Mouse (Mus musculus): ENCODE results near the gene Rangrf.
"Not testable (repeated sequence)": the region's sequence is repeated elsewhere in the genome, so short reads cannot be mapped to it uniquely, and the experiment has no call there.

The Rangrf gene

GRCm38 (mm10) chr11:68975085-68975484, at the start of gene Rangrf:
Rangrf (minus strand) TSS chr11:68975185.
- no peak for DNase-seq (ENCODE audit: low read depth, low spot score)

GRCm38 (mm10) chr11:69020691-69021090, 45.7 kb upstream of the Rangrf start:
- DNase-seq (ENCODE audit: low read depth, low spot score): no peak

- DNase-seq (ENCODE audit: low read depth, low spot score): no peak
Observed at GRCm38 (mm10) chr11:69016755-69017154, 41.8 kb upstream of the Rangrf start.

- peak; percentile 85 for DNase-seq (ENCODE audit: low read depth, low spot score)
Observed at GRCm38 (mm10) chr11:69015644-69016441, 40.9 kb upstream of the Rangrf start, which contains the start of gene Ctc1. Ctc1 (plus strand) TSS chr11:69015911.

GRCm38 (mm10) chr11:69012071-69012601, 37.2 kb upstream of the Rangrf start:
- peak; percentile 92 for DNase-seq (ENCODE audit: low read depth, low spot score)

- not testable (repeated sequence) for DNase-seq (ENCODE audit: low read depth, low spot score)
Observed at GRCm38 (mm10) chr11:69011445-69011844, 36.5 kb upstream of the Rangrf start.

GRCm38 (mm10) chr11:69010400-69011323, 35.7 kb upstream of the Rangrf start:
- no peak for DNase-seq (ENCODE audit: low read depth, low spot score)

GRCm38 (mm10) chr11:69009508-69009907, 34.5 kb upstream of the Rangrf start:
- no peak for DNase-seq (ENCODE audit: low read depth, low spot score)

GRCm38 (mm10) chr11:69008182-69009121, 33.5 kb upstream of the Rangrf start, which contains the start of gene Pfas:
Pfas (minus strand) TSS chr11:69008460.
- peak; percentile 38 for DNase-seq (ENCODE audit: low read depth, low spot score)

- not testable (repeated sequence) for DNase-seq (ENCODE audit: low read depth, low spot score)
Observed at GRCm38 (mm10) chr11:69006575-69006974, 31.6 kb upstream of the Rangrf start.

- DNase-seq (ENCODE audit: low read depth, low spot score): no peak
Observed at GRCm38 (mm10) chr11:69005193-69005592, 30.2 kb upstream of the Rangrf start.

GRCm38 (mm10) chr11:69003592-69003991, 28.6 kb upstream of the Rangrf start:
- no peak for DNase-seq (ENCODE audit: low read depth, low spot score)

- DNase-seq (ENCODE audit: low read depth, low spot score): not testable (repeated sequence)
Observed at GRCm38 (mm10) chr11:69002782-69003181, 27.8 kb upstream of the Rangrf start.

- DNase-seq (ENCODE audit: low read depth, low spot score): no peak
Observed at GRCm38 (mm10) chr11:68997080-68997479, 22.1 kb upstream of the Rangrf start.

- no peak for DNase-seq (ENCODE audit: low read depth, low spot score)
Observed at GRCm38 (mm10) chr11:68994377-68994776, 19.4 kb upstream of the Rangrf start.

- no peak for DNase-seq (ENCODE audit: low read depth, low spot score)
Observed at GRCm38 (mm10) chr11:68993122-68993521, 18.1 kb upstream of the Rangrf start.

GRCm38 (mm10) chr11:68988341-68988740, 13.4 kb upstream of the Rangrf start:
- peak; percentile 68 for DNase-seq (ENCODE audit: low read depth, low spot score)

- DNase-seq (ENCODE audit: low read depth, low spot score): no peak
Observed at GRCm38 (mm10) chr11:68987365-68987882, 12.4 kb upstream of the Rangrf start.

- DNase-seq (ENCODE audit: low read depth, low spot score): peak; percentile 41
Observed at GRCm38 (mm10) chr11:68982639-68983369, 7.8 kb upstream of the Rangrf start.

GRCm38 (mm10) chr11:68980919-68981318, 5.9 kb upstream of the Rangrf start:
- DNase-seq (ENCODE audit: low read depth, low spot score): no peak

All from skeletal muscle tissue, adult 2 months (tissue).